Mouse (Mus musculus): ENCODE results near the gene Stra8. TPM values are rescaled to one million over a fixed set of nuclear protein-coding genes. Genes with fewer than 3 reads are reported as not detected.

Gene Stra8
- polyA plus RNA-seq, 1 experiment from 2014 or later: not detected

- no peak overlapping the region for H3K9ac ChIP-seq
- 79% methylated on average over 7 of the region's 7 CpGs for WGBS
Measured at GRCm38 (mm10) chr6:34919146-34919545, 817 bp upstream of the Stra8 start.

GRCm38 (mm10) chr6:34920631-34921030 is 668 bp downstream of the Stra8 start:
- ATAC-seq (ENCODE audit: extremely low read depth, insufficient number of reproducible peaks, low FRiP score, low TSS enrichment): no peak
- Histone ChIP-seq H3K4me1 (peaks cover 3% of the 10 kb centered on the region; the same call in 1 of the 2 replicates), H3K9ac (no peak overlapping the region), H3K4me3 (no peak overlapping the region), H3K4me2 (no peak overlapping the region), H3K36me3 (no peaks in the 10 kb centered on the region), H3K27ac (replicated peaks) (no peak overlapping the region), H3K9me3 (no peaks in the 10 kb centered on the region), H3K27me3 (replicated peaks) (no peaks in the 10 kb centered on the region)
- 90% methylated on average over 12 of the region's 12 CpGs for WGBS

More at GRCm38 (mm10) chr6:34919146-34919545, 817 bp upstream of the Stra8 start:
- peaks cover 3% of the 10 kb centered on the region; the same call in 1 of the 2 replicates for H3K4me1 ChIP-seq
- ATAC-seq (ENCODE audit: extremely low read depth, insufficient number of reproducible peaks, low FRiP score, low TSS enrichment): no peak
- H3K4me3 ChIP-seq: no peak overlapping the region
- H3K36me3 ChIP-seq: no peaks in the 10 kb centered on the region
- H3K9me3 ChIP-seq: no peaks in the 10 kb centered on the region
- no peak overlapping the region for H3K4me2 ChIP-seq
- no peaks in the 10 kb centered on the region for H3K27me3 ChIP-seq (replicated peaks)
- no peak overlapping the region for H3K27ac ChIP-seq (replicated peaks)

GRCm38 (mm10) chr6:34921941-34922340 is 2.0 kb downstream of the Stra8 start:
- Histone ChIP-seq H3K9me3 (no peaks in the 10 kb centered on the region), H3K27ac (replicated peaks) (no peak overlapping the region), H3K27me3 (replicated peaks) (no peaks in the 10 kb centered on the region), H3K9ac (no peak overlapping the region), H3K4me3 (no peak overlapping the region), H3K36me3 (no peaks in the 10 kb centered on the region), H3K4me1 (peaks cover 3% of the 10 kb centered on the region; the same call in 1 of the 2 replicates), H3K4me2 (no peak overlapping the region)
- 47% methylated on average over 14 of the region's 14 CpGs for WGBS
- no peak for ATAC-seq (ENCODE audit: extremely low read depth, insufficient number of reproducible peaks, low FRiP score, low TSS enrichment)

- H3K9ac ChIP-seq: no peak overlapping the region
- H3K36me3 ChIP-seq: no peaks in the 10 kb centered on the region
- no peak overlapping the region for H3K4me2 ChIP-seq
- H3K4me1 ChIP-seq: no peaks in the 10 kb centered on the region
- no peak overlapping the region for H3K27ac ChIP-seq (replicated peaks)
- no peak overlapping the region for H3K4me3 ChIP-seq
- H3K9me3 ChIP-seq: no peaks in the 10 kb centered on the region
- H3K27me3 ChIP-seq (replicated peaks): no peaks in the 10 kb centered on the region
- ATAC-seq (ENCODE audit: extremely low read depth, insufficient number of reproducible peaks, low FRiP score, low TSS enrichment): no peak
- WGBS: 40% methylated on average over 4 of the region's 4 CpGs
Measured at GRCm38 (mm10) chr6:34927156-34927555, 7.2 kb downstream of the Stra8 start.

- 90% methylated on average over 8 of the region's 8 CpGs for WGBS
- Histone ChIP-seq H3K4me1 (no peaks in the 10 kb centered on the region), H3K4me2 (no peak overlapping the region), H3K9ac (no peak overlapping the region), H3K4me3 (no peak overlapping the region), H3K27me3 (replicated peaks) (no peaks in the 10 kb centered on the region), H3K9me3 (no peaks in the 10 kb centered on the region), H3K27ac (replicated peaks) (no peak overlapping the region), H3K36me3 (no peaks in the 10 kb centered on the region)
- no peak for ATAC-seq (ENCODE audit: extremely low read depth, insufficient number of reproducible peaks, low FRiP score, low TSS enrichment)
Measured at GRCm38 (mm10) chr6:34927594-34927993, 7.6 kb downstream of the Stra8 start.

GRCm38 (mm10) chr6:34932633-34933032 is 12.7 kb downstream of the Stra8 start:
- no peak overlapping the region for H3K9ac ChIP-seq
- H3K4me1 ChIP-seq: no peaks in the 10 kb centered on the region
- no peak overlapping the region for H3K27ac ChIP-seq (replicated peaks)
- no peaks in the 10 kb centered on the region for H3K36me3 ChIP-seq
- no peaks in the 10 kb centered on the region for H3K9me3 ChIP-seq
- 65% methylated on average over 1 of the region's 1 CpGs for WGBS
- H3K27me3 ChIP-seq (replicated peaks): no peaks in the 10 kb centered on the region
- H3K4me3 ChIP-seq: no peak overlapping the region
- ATAC-seq (ENCODE audit: extremely low read depth, insufficient number of reproducible peaks, low FRiP score, low TSS enrichment): no peak
- H3K4me2 ChIP-seq: no peak overlapping the region

GRCm38 (mm10) chr6:34936743-34937142 is 16.8 kb downstream of the Stra8 start:
- H3K27ac ChIP-seq (replicated peaks): no peak overlapping the region
- no peak for ATAC-seq (ENCODE audit: extremely low read depth, insufficient number of reproducible peaks, low FRiP score, low TSS enrichment)
- H3K9me3 ChIP-seq: no peaks in the 10 kb centered on the region
- no peak overlapping the region for H3K4me2 ChIP-seq
- WGBS: 71% methylated on average over 5 of the region's 5 CpGs
- H3K4me1 ChIP-seq: peaks cover 4% of the 10 kb centered on the region; the same call in 1 of the 2 replicates
- no peak overlapping the region for H3K4me3 ChIP-seq
- no peak overlapping the region for H3K9ac ChIP-seq
- no peaks in the 10 kb centered on the region for H3K27me3 ChIP-seq (replicated peaks)
- H3K36me3 ChIP-seq: no peaks in the 10 kb centered on the region

- WGBS: 59% methylated on average over 7 of the region's 7 CpGs
- Histone ChIP-seq H3K4me2 (no peak overlapping the region), H3K27ac (replicated peaks) (no peak overlapping the region), H3K9me3 (no peaks in the 10 kb centered on the region), H3K4me1 (peaks cover 4% of the 10 kb centered on the region; the same call in 1 of the 2 replicates), H3K9ac (no peak overlapping the region), H3K4me3 (no peak overlapping the region), H3K36me3 (no peaks in the 10 kb centered on the region), H3K27me3 (replicated peaks) (no peaks in the 10 kb centered on the region)
- ATAC-seq (ENCODE audit: extremely low read depth, insufficient number of reproducible peaks, low FRiP score, low TSS enrichment): no peak
Measured at GRCm38 (mm10) chr6:34938280-34938928, 18.4 kb downstream of the Stra8 start.

- Histone ChIP-seq H3K9me3 (no peaks in the 10 kb centered on the region), H3K27ac (replicated peaks) (no peak overlapping the region), H3K36me3 (no peaks in the 10 kb centered on the region), H3K9ac (no peak overlapping the region), H3K27me3 (replicated peaks) (no peaks in the 10 kb centered on the region), H3K4me3 (no peak overlapping the region), H3K4me1 (peaks cover 4% of the 10 kb centered on the region; the same call in 1 of the 2 replicates), H3K4me2 (no peak overlapping the region)
- 24% methylated on average over 4 of the region's 4 CpGs for WGBS
- no peak for ATAC-seq (ENCODE audit: extremely low read depth, insufficient number of reproducible peaks, low FRiP score, low TSS enrichment)
Measured at GRCm38 (mm10) chr6:34938929-34939325, 19.0 kb downstream of the Stra8 start.

GRCm38 (mm10) chr6:34939451-34939850 is 19.5 kb downstream of the Stra8 start:
- H3K36me3 ChIP-seq: no peaks in the 10 kb centered on the region
- WGBS: 84% methylated on average over 8 of the region's 8 CpGs
- H3K27me3 ChIP-seq (replicated peaks): no peaks in the 10 kb centered on the region
- no peak overlapping the region for H3K4me3 ChIP-seq
- ATAC-seq (ENCODE audit: extremely low read depth, insufficient number of reproducible peaks, low FRiP score, low TSS enrichment): no peak
- H3K27ac ChIP-seq (replicated peaks): no peak overlapping the region
- peaks cover 4% of the 10 kb centered on the region; the same call in 1 of the 2 replicates for H3K4me1 ChIP-seq
- no peak overlapping the region for H3K4me2 ChIP-seq
- no peak overlapping the region for H3K9ac ChIP-seq
- no peaks in the 10 kb centered on the region for H3K9me3 ChIP-seq

GRCm38 (mm10) chr6:34941496-34941895 is 21.5 kb downstream of the Stra8 start:
- Histone ChIP-seq H3K36me3 (no peaks in the 10 kb centered on the region), H3K4me2 (no peak overlapping the region), H3K9ac (no peak overlapping the region), H3K27me3 (replicated peaks) (no peaks in the 10 kb centered on the region), H3K9me3 (no peaks in the 10 kb centered on the region), H3K27ac (replicated peaks) (no peak overlapping the region), H3K4me1 (peaks cover 4% of the 10 kb centered on the region; the same call in 1 of the 2 replicates), H3K4me3 (no peak overlapping the region)
- 80% methylated on average over 2 of the region's 2 CpGs for WGBS
- no peak for ATAC-seq (ENCODE audit: extremely low read depth, insufficient number of reproducible peaks, low FRiP score, low TSS enrichment)

GRCm38 (mm10) chr6:34942446-34942845 is 22.5 kb downstream of the Stra8 start:
- H3K4me2 ChIP-seq: no peak overlapping the region
- no peak for ATAC-seq (ENCODE audit: extremely low read depth, insufficient number of reproducible peaks, low FRiP score, low TSS enrichment)
- H3K9ac ChIP-seq: no peak overlapping the region
- H3K36me3 ChIP-seq: no peaks in the 10 kb centered on the region
- H3K4me3 ChIP-seq: no peak overlapping the region
- 82% methylated on average over 9 of the region's 9 CpGs for WGBS
- H3K27ac ChIP-seq (replicated peaks): no peak overlapping the region
- peaks cover 6% of the 10 kb centered on the region; the same call in 1 of the 2 replicates for H3K9me3 ChIP-seq
- no peaks in the 10 kb centered on the region for H3K27me3 ChIP-seq (replicated peaks)
- H3K4me1 ChIP-seq: peaks cover 4% of the 10 kb centered on the region; the same call in 1 of the 2 replicates
